ENCODE assay signal across 17 mouse cellular contexts in genomic region chr8:122304058-122304457, GRCm38 (mm10). TPM values are rescaled to one million over a fixed set of nuclear protein-coding genes. Genes with fewer than 3 reads are reported as not detected.
A peak's percentile ranks its signal among the peaks of the same experiment; 100 is the strongest.
DNase-seq lines count a peak whose midpoint lies in the region; ATAC-seq and TF ChIP-seq lines count a peak whose summit lies in the region.
"Had no signal": no experiment of that assay in that cellular context is flagged by ENCODE, and none has a peak within 500 bp of the region (broad histone marks: within the 10 kb centered on the region; RNA-seq: fewer than 3 reads in every experiment).

No protein-coding gene starts in this region.

- no peak for TF ChIP-seq CTCF in intestine, postnatal 0 days (IDR thresholded peaks at IDR 0.05; ENCODE audit: low read depth)
- TF ChIP-seq CTCF in CH12.LX (conservative IDR thresholded peaks at IDR 0.05 in 1 of 2, IDR thresholded peaks at IDR 0.05 in 1 of 2; ENCODE audit: low read depth in 2 of 2, low read length in 2 of 2) = no peak

- peaks cover 13% of the 10 kb centered on the region; the same call in 1 of the 2 replicates for H3K79me2 ChIP-seq in CH12.LX (replicated peaks; ENCODE audit: control insufficient read depth, extremely low read depth, insufficient read depth, poor library complexity, severe bottlenecking)

- peak overlapping the region; percentile 90; the same call in 1 of the 2 replicates for H3K27ac ChIP-seq in intestine, embryonic 16.5 days (ENCODE audit: low read length)
- H3K27ac ChIP-seq in intestine, postnatal 0 days (ENCODE audit: low read depth, low read length) = no peak overlapping the region
- no peak overlapping the region for H3K27ac ChIP-seq in CH12.LX (ENCODE audit: insufficient read depth, low read depth)
- H3K27ac ChIP-seq: hindbrain, embryonic 10.5 days; midbrain, embryonic 12.5 days had no signal

- 26% methylated on average over 3 of the region's 3 CpGs for WGBS in intestine, embryonic 16.5 days
- WGBS in intestine, postnatal 0 days = 3% methylated on average over 3 of the region's 3 CpGs

- dilution Hi-C loops in CH12.LX (cut with MboI; ENCODE audit: extremely low pct_ligation_motif_present, extremely low pct_unique_long_range_greater_than_20kb, low sequenced_read_pairs) = no loop called here

- H3K4me1 ChIP-seq in intestine, embryonic 16.5 days (ENCODE audit: control insufficient read depth, insufficient read depth, low read length) = peaks cover 75% of the 10 kb centered on the region
- peaks cover 15% of the 10 kb centered on the region for H3K4me1 ChIP-seq in intestine, postnatal 0 days (replicated peaks; ENCODE audit: control insufficient read depth, insufficient read depth, low read length)
- H3K4me1 ChIP-seq in CH12.LX (ENCODE audit: control insufficient read depth in 1 of 2, insufficient read depth in 2 of 2) = peaks cover 21 to 53% of the 10 kb centered on the region in 2 experiments

- no peak overlapping the region for H3K9ac ChIP-seq in intestine, embryonic 16.5 days (ENCODE audit: low read depth, low read length)
- no peak overlapping the region for H3K9ac ChIP-seq in intestine, postnatal 0 days (ENCODE audit: low read depth, low read length)
- H3K9ac ChIP-seq in CH12.LX (ENCODE audit: insufficient read depth, low read depth) = no peak overlapping the region
- H3K9ac ChIP-seq: midbrain, embryonic 12.5 days had no signal

- H3K9me3 ChIP-seq in intestine, embryonic 16.5 days (ENCODE audit: control insufficient read depth, low read length) = no peaks in the 10 kb centered on the region
- H3K9me3 ChIP-seq in intestine, postnatal 0 days (ENCODE audit: control insufficient read depth) = no peaks in the 10 kb centered on the region
- H3K9me3 ChIP-seq in CH12.LX (replicated peaks; ENCODE audit: low read length) = no peaks in the 10 kb centered on the region
- H3K9me3 ChIP-seq: hindbrain, embryonic 10.5 days; midbrain, embryonic 12.5 days had no signal

- DNase-seq in CH12.LX (ENCODE audit: extremely low read depth) = peak; percentile 45
- peak; percentile 66 for DNase-seq in lung, postnatal 36 days
- DNase-seq in urinary bladder, postnatal 25 days (ENCODE audit: low spot score) = no peak
- DNase-seq in right cerebral cortex, adult 2 months (ENCODE audit: low spot score in 2 of 2) = no peak
- DNase-seq in thymus, postnatal 25 days = no peak
- DNase-seq: adrenal gland, adult 2 months; gastrocnemius, postnatal 14 days; right cerebral cortex, postnatal 4 days had no signal

- ATAC-seq in intestine, embryonic 16.5 days = no peak
- ATAC-seq in intestine, postnatal 0 days = no peak
- ATAC-seq in granulocyte monocyte progenitor cell, adult 5-6 weeks (replicated peaks; ENCODE audit: poor library complexity, severe bottlenecking) = peak; percentile 63

- no peak overlapping the region for H3K4me2 ChIP-seq in intestine, embryonic 16.5 days (ENCODE audit: low read depth, low read length)
- no peak overlapping the region for H3K4me2 ChIP-seq in intestine, postnatal 0 days (replicated peaks; ENCODE audit: low read depth)
- no peak overlapping the region for H3K4me2 ChIP-seq in CH12.LX (ENCODE audit: insufficient read depth, low read depth, poor library complexity, severe bottlenecking)
- H3K4me2 ChIP-seq: midbrain, embryonic 12.5 days had no signal

- H3K4me3 ChIP-seq in intestine, embryonic 16.5 days (ENCODE audit: low read length) = no peak overlapping the region
- no peak overlapping the region for H3K4me3 ChIP-seq in intestine, postnatal 0 days (ENCODE audit: low read depth, low read length)
- no peak overlapping the region for H3K4me3 ChIP-seq in CH12.LX (replicated peaks in 1 of 3; ENCODE audit: low read depth in 2 of 3, low read length in 2 of 3, poor library complexity in 1 of 3)
- H3K4me3 ChIP-seq: hindbrain, embryonic 10.5 days; midbrain, embryonic 12.5 days had no signal

- no peak for TF ChIP-seq POLR2A in CH12.LX (IDR thresholded peaks at IDR 0.05; ENCODE audit: low read depth, low read length)

- H3K36me3 ChIP-seq in intestine, embryonic 16.5 days (ENCODE audit: control insufficient read depth, insufficient read depth, low read length) = no peaks in the 10 kb centered on the region
- H3K36me3 ChIP-seq in intestine, postnatal 0 days (ENCODE audit: control insufficient read depth, insufficient read depth) = peaks cover 22% of the 10 kb centered on the region; the same call in 1 of the 2 replicates
- peaks cover 34 to 98% of the 10 kb centered on the region in 2 experiments for H3K36me3 ChIP-seq in CH12.LX (replicated peaks in 1 of 2; ENCODE audit: control insufficient read depth in 1 of 2, insufficient read depth in 1 of 2, low read length in 1 of 2)
- H3K36me3 ChIP-seq: midbrain, embryonic 12.5 days had no signal

- no peak for TF ChIP-seq EP300 in CH12.LX (IDR thresholded peaks at IDR 0.05; ENCODE audit: low read length)

- no peaks in the 10 kb centered on the region for H3K27me3 ChIP-seq in intestine, embryonic 16.5 days (replicated peaks; ENCODE audit: control insufficient read depth, insufficient read depth, low read length)
- H3K27me3 ChIP-seq in intestine, postnatal 0 days (replicated peaks; ENCODE audit: control insufficient read depth, insufficient read depth, low read length) = no peaks in the 10 kb centered on the region
- no peaks in the 10 kb centered on the region for H3K27me3 ChIP-seq in CH12.LX (replicated peaks)
- H3K27me3 ChIP-seq: midbrain, embryonic 12.5 days had no signal

- in situ Hi-C loops in CH12.LX (cut with MboI; ENCODE audit: low pct_ligation_motif_present, low pct_unique_long_range_greater_than_20kb, low sequenced_read_pairs) = no loop called here

- no peak for TF ChIP-seq RAD21 in CH12.LX (IDR thresholded peaks at IDR 0.05; ENCODE audit: low read depth, low read length)

TF ChIP-seq in CH12.LX, 34 proteins besides CTCF, POLR2A, EP300 and RAD21:
- TF ChIP-seq MAX (IDR thresholded peaks at IDR 0.05; ENCODE audit: low read length) (no peak), JUND (conservative IDR thresholded peaks at IDR 0.05; ENCODE audit: low read depth, low read length) (no peak), BHLHE40 (IDR thresholded peaks at IDR 0.05; ENCODE audit: low read depth, low read length) (no peak), IRF4 (IDR thresholded peaks at IDR 0.05; ENCODE audit: low read depth, low read length) (no peak), USF2 (conservative IDR thresholded peaks at IDR 0.05; ENCODE audit: low read depth, low read length) (no peak), POLR2AphosphoS2 (IDR thresholded peaks at IDR 0.05; ENCODE audit: low read depth, low read length) (no peak), JUN (IDR thresholded peaks at IDR 0.05; ENCODE audit: insufficient read depth, low read depth, low read length) (no peak), HCFC1 (IDR thresholded peaks at IDR 0.05; ENCODE audit: low read depth, low read length) (no peak)

RNA-seq across cellular contexts. Expression of gene Zfpm1, which starts 22.1 kb away (rescaled TPM):
- 2.6 and 2.7 TPM in 2 replicates for polyA plus RNA-seq in intestine, embryonic 16.5 days (2015; fragmentation: Nextera tagmentation; extraction: Ambion mirVana)
- polyA plus RNA-seq in intestine, postnatal 0 days (2015; fragmentation: Nextera tagmentation; extraction: Ambion mirVana) = 7.7 and 9.8 TPM in 2 replicates
- 30.1 and 31.0 TPM in 2 replicates for total RNA-seq in CH12.LX (2012; rRNA removed)
- 11.0 and 11.3 TPM in 2 replicates for total RNA-seq in CH12.LX (2014; rRNA removed)
- 63.5 and 68.4 TPM in 2 replicates for polyA plus RNA-seq in CH12.LX (2012; ENCODE audit: insufficient read length, low read depth)
- total RNA-seq in granulocyte monocyte progenitor cell, adult 5-6 weeks (2014; fragmentation: Nextera tagmentation) = 1.7 and 3.4 TPM in 2 replicates
- total RNA-seq in granulocyte monocyte progenitor cell, adult 5-6 weeks (2017) = 5.5 and 7.9 TPM in 2 replicates

RNA-seq across cellular contexts. Expression of gene Trhr2, which starts 56.5 kb away (rescaled TPM):
- polyA plus RNA-seq in intestine, embryonic 16.5 days (2015; fragmentation: Nextera tagmentation; extraction: Ambion mirVana) = not detected in 2 replicates
- polyA plus RNA-seq in intestine, postnatal 0 days (2015; fragmentation: Nextera tagmentation; extraction: Ambion mirVana) = not detected in 2 replicates
- 0.25 and 0.46 TPM in 2 replicates for total RNA-seq in CH12.LX (2012; rRNA removed)
- total RNA-seq in CH12.LX (2014; rRNA removed) = not detected in 2 replicates
- 0.42 and 0.51 TPM in 2 replicates for polyA plus RNA-seq in CH12.LX (2012; ENCODE audit: insufficient read length, low read depth)
- total RNA-seq in granulocyte monocyte progenitor cell, adult 5-6 weeks (2014; fragmentation: Nextera tagmentation) = not detected in 2 replicates
- not detected in 2 replicates for total RNA-seq in granulocyte monocyte progenitor cell, adult 5-6 weeks (2017)
- total RNA-seq: adrenal gland, adult 2 months; gastrocnemius, postnatal 14 days had no signal
- polyA plus RNA-seq: adrenal gland, adult 2 months; forebrain, embryonic 11.5 days; hindbrain, embryonic 10.5 days; kidney, embryonic 14.5 days; limb, embryonic 11.5 days; midbrain, embryonic 12.5 days; neural tube, embryonic 14.5 days had no signal

Comparison
In these comparisons a context has a peak if more than half of its experiments do, and no peak if none do; other contexts are left out.
1. DNase-seq: peak in CH12.LX (single experiment) and lung, postnatal 36 days (single experiment); none in urinary bladder, postnatal 25 days (single experiment), right cerebral cortex, adult 2 months (0 of 2) and thymus, postnatal 25 days (single experiment).